Mouse (Mus musculus) frontal cortex, postnatal 10 days (tissue): ENCODE measurements around the gene Sult2b1.

Source experiments
- DNase-seq, 2 experiments: peaks; one replicate each; pipeline ENCODE4 v3.0.0; 2022; ENCODE audit warnings: low spot score in 2 of 2, mixed read lengths in 1 of 2

Gene Sult2b1

GRCm38 (mm10) chr7:45784524-45785372 is at the start of gene Sult2b1:
Sult2b1 (minus strand) TSS chr7:45784669.
- peak; percentile 93 for DNase-seq

GRCm38 (mm10) chr7:45833924-45834323 is 49.5 kb upstream of the Sult2b1 start:
- no peak for DNase-seq

- DNase-seq = no peak
Observed at GRCm38 (mm10) chr7:45833148-45833790, 48.8 kb upstream of the Sult2b1 start.

- DNase-seq = no peak
Observed at GRCm38 (mm10) chr7:45832428-45832827, 48.0 kb upstream of the Sult2b1 start.

GRCm38 (mm10) chr7:45831128-45831525 is 46.7 kb upstream of the Sult2b1 start:
- DNase-seq = no peak

- DNase-seq = peak; percentile 78 to 86
Observed at GRCm38 (mm10) chr7:45830427-45831127, 46.1 kb upstream of the Sult2b1 start, which contains the start of gene Grwd1. Grwd1 (minus strand) TSS chr7:45830944.

GRCm38 (mm10) chr7:45826631-45827030 is 42.2 kb upstream of the Sult2b1 start:
- no peak for DNase-seq

- no peak for DNase-seq
Observed at GRCm38 (mm10) chr7:45824598-45824997, 40.1 kb upstream of the Sult2b1 start, which contains the start of gene Kcnj14. Kcnj14 (minus strand) TSS chr7:45824782.

GRCm38 (mm10) chr7:45820913-45821312 is 36.4 kb upstream of the Sult2b1 start:
- no peak for DNase-seq

- no peak for DNase-seq
Observed at GRCm38 (mm10) chr7:45819843-45820242, 35.4 kb upstream of the Sult2b1 start.

- DNase-seq = no peak
Observed at GRCm38 (mm10) chr7:45815984-45816351, 31.5 kb upstream of the Sult2b1 start.

- peak in 1 of 2 experiments; percentile 19 for DNase-seq
Observed at GRCm38 (mm10) chr7:45815323-45815983, 31.0 kb upstream of the Sult2b1 start.

- DNase-seq = no peak
Observed at GRCm38 (mm10) chr7:45814841-45815240, 30.4 kb upstream of the Sult2b1 start.

- DNase-seq = peak; percentile 98 to 100
Observed at GRCm38 (mm10) chr7:45813787-45814779, 29.6 kb upstream of the Sult2b1 start, which contains the start of gene Cyth2. Cyth2 (minus strand) TSS chr7:45814581.

- DNase-seq = peak in 1 of 2 experiments; percentile 16
Observed at GRCm38 (mm10) chr7:45812921-45813320, 28.5 kb upstream of the Sult2b1 start.

GRCm38 (mm10) chr7:45809276-45810075 is 25.0 kb upstream of the Sult2b1 start:
- peak in 1 of 2 experiments; percentile 16 for DNase-seq

- DNase-seq = no peak
Observed at GRCm38 (mm10) chr7:45808471-45808870, 24.0 kb upstream of the Sult2b1 start.

- DNase-seq = no peak
Observed at GRCm38 (mm10) chr7:45805941-45806340, 21.5 kb upstream of the Sult2b1 start.

GRCm38 (mm10) chr7:45802551-45802950 is 18.1 kb upstream of the Sult2b1 start:
- DNase-seq = no peak
